Mouse (Mus musculus): Measurements from ENCODE around the gene Lingo2. TPM values are rescaled to one million over a fixed set of nuclear protein-coding genes. Genes with fewer than 3 reads are reported as not detected.

The Lingo2 gene
- polyA plus RNA-seq, 1 experiment from 2014 or later: 0.06 TPM

DNA sequence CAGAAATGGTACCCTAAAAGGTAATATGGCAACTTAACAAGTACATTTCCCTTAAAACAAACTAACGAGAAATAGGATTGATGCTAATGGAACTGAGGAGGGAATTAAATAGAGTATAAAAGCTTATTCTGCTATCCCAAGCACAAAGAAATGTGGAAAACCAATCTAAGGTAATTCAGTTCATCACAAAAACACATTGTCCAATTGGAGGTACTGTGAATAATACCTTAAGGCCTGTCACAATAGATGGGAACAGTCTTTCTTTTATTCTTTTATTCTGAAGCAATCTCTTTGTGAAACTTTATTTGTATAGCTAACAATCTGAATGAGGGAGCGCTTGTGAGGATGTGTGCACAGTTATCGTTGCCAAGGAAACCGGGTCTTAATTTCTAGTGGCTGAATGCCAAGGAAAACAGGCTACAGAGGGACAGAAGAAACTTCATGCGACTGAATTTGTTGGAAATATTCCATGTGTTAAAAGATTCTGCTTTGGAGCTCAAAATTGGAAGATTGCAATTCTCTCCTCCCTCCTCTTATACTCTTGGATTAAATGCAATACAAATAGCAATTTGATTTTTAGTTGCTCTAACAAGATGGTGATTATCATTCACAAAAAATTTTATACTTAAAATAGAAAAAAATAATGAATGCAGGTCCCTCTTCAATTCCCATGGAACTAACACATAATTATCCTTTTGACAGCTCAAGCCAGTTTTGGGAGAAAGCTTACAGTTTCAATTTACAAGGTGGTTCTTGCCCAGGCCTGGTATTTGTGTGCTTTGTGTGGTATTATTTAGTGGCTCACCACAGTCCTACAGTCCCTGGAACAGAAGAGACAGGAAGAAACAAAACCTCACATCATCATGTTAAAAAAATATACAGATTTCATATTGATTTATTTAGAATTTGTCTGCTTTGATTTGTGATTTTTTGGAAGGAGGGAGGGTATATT is 1065.7 kb downstream of the Lingo2 start:
- Histone ChIP-seq H3K27me3 (replicated peaks) (no peaks in the 10 kb centered on the region), H3K27ac (no peak overlapping the region), H3K4me1 (no peaks in the 10 kb centered on the region), H3K4me3 (no peak overlapping the region), H3K9ac (no peak overlapping the region), H3K4me2 (no peak overlapping the region), H3K36me3 (no peaks in the 10 kb centered on the region), H3K9me3 (replicated peaks) (no peaks in the 10 kb centered on the region)
- WGBS (ENCODE audit: insufficient replicate concordance): 63% methylated on average over 5 of the region's 5 CpGs
- no peak for ATAC-seq

- WGBS (ENCODE audit: insufficient replicate concordance): 45% methylated on average over 3 of the region's 3 CpGs
- no peak overlapping the region for H3K9ac ChIP-seq
- no peak overlapping the region for H3K27ac ChIP-seq
- H3K4me3 ChIP-seq: no peak overlapping the region
- no peak for ATAC-seq
- H3K9me3 ChIP-seq (replicated peaks): no peaks in the 10 kb centered on the region
- H3K36me3 ChIP-seq: no peaks in the 10 kb centered on the region
- H3K27me3 ChIP-seq (replicated peaks): no peaks in the 10 kb centered on the region
- no peaks in the 10 kb centered on the region for H3K4me1 ChIP-seq
- H3K4me2 ChIP-seq: no peak overlapping the region
Measured at GRCm38 (mm10) chr4:35884946-35885460, 1066.5 kb downstream of the Lingo2 start.

GRCm38 (mm10) chr4:35846518-35846917 is 1105.0 kb downstream of the Lingo2 start:
- WGBS (ENCODE audit: insufficient replicate concordance): 61% methylated on average over 1 of the region's 1 CpGs
- ATAC-seq: no peak

GRCm38 (mm10) chr4:35845140-35845539 is 1106.4 kb downstream of the Lingo2 start:
- H3K9ac ChIP-seq: no peak overlapping the region
- H3K36me3 ChIP-seq: no peaks in the 10 kb centered on the region
- H3K27me3 ChIP-seq (replicated peaks): no peaks in the 10 kb centered on the region
- no peaks in the 10 kb centered on the region for H3K9me3 ChIP-seq (replicated peaks)
- H3K4me1 ChIP-seq: no peaks in the 10 kb centered on the region
- H3K27ac ChIP-seq: no peak overlapping the region
- no peak overlapping the region for H3K4me2 ChIP-seq
- whole genome bisulfite sequencing (ENCODE audit: insufficient replicate concordance): 72% methylated on average over 7 of the region's 7 CpGs
- ATAC-seq: no peak
- H3K4me3 ChIP-seq: no peak overlapping the region

More at GRCm38 (mm10) chr4:35846518-35846917, 1105.0 kb downstream of the Lingo2 start:
- no peak overlapping the region for H3K4me2 ChIP-seq
- no peaks in the 10 kb centered on the region for H3K4me1 ChIP-seq
- H3K4me3 ChIP-seq: no peak overlapping the region
- no peaks in the 10 kb centered on the region for H3K36me3 ChIP-seq
- H3K27me3 ChIP-seq (replicated peaks): no peaks in the 10 kb centered on the region
- no peaks in the 10 kb centered on the region for H3K9me3 ChIP-seq (replicated peaks)
- H3K27ac ChIP-seq: no peak overlapping the region
- no peak overlapping the region for H3K9ac ChIP-seq

DNA sequence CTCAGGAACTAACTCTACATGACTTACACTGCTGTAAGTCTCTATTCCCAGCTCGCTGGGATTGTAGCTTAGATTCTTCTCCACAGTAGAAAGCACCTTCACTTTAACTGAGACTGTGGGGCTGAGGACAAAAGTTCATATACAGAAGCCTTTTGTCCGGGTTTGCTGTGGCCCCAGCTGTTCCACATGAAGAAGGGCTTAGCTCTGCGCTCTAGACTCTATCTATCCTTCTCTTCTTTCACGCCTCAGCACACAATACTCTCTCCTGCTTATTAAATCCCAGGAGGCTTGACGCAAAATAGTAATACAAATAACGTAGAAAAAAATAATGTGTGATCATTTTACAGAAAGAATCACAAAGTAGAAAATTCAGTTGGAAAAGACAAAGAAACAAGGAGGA is 1107.0 kb downstream of the Lingo2 start:
- H3K4me3 ChIP-seq: no peak overlapping the region
- no peak overlapping the region for H3K9ac ChIP-seq
- H3K27me3 ChIP-seq (replicated peaks): no peaks in the 10 kb centered on the region
- H3K9me3 ChIP-seq (replicated peaks): no peaks in the 10 kb centered on the region
- H3K4me1 ChIP-seq: no peaks in the 10 kb centered on the region
- 73% methylated on average over 6 of the region's 6 CpGs for WGBS (ENCODE audit: insufficient replicate concordance)
- no peak for ATAC-seq
- no peak overlapping the region for H3K4me2 ChIP-seq
- H3K36me3 ChIP-seq: no peaks in the 10 kb centered on the region
- H3K27ac ChIP-seq: no peak overlapping the region

DNA sequence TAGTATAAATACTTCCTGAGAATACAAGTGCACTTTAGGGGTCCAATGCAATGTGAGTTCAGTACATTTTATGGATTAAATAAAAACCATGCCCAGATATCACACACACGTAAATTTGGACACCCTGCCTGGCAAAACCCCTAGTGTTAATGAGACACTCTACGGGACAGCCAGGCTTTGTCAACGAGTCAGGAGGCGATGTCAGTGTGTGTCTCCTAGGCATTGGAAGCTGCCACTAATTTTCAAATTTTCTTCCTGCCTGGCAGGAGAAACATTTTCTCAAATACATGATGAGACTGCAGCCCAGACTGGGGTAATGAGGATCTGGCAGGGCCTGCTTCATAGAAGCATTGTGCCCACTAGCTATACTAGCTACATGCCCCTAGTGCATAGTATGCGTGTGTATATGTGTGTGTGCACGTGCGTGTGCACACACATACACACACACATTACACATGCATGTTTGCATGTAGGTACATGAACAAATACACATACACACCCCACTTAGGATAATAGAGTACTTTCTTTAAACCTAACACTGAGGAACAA is 1128.2 kb downstream of the Lingo2 start:
- no peaks in the 10 kb centered on the region for H3K36me3 ChIP-seq
- H3K9me3 ChIP-seq (replicated peaks): no peaks in the 10 kb centered on the region
- H3K4me1 ChIP-seq: no peaks in the 10 kb centered on the region
- H3K9ac ChIP-seq: no peak overlapping the region
- no peak for ATAC-seq
- H3K27me3 ChIP-seq (replicated peaks): no peaks in the 10 kb centered on the region
- H3K27ac ChIP-seq: no peak overlapping the region
- H3K4me3 ChIP-seq: no peak overlapping the region
- WGBS (ENCODE audit: insufficient replicate concordance): 75% methylated on average over 7 of the region's 7 CpGs
- no peak overlapping the region for H3K4me2 ChIP-seq

- no peak overlapping the region for H3K4me2 ChIP-seq
- 74% methylated on average over 1 of the region's 1 CpGs for WGBS (ENCODE audit: insufficient replicate concordance)
- no peaks in the 10 kb centered on the region for H3K4me1 ChIP-seq
- H3K27me3 ChIP-seq (replicated peaks): no peaks in the 10 kb centered on the region
- no peak overlapping the region for H3K4me3 ChIP-seq
- no peaks in the 10 kb centered on the region for H3K36me3 ChIP-seq
- no peaks in the 10 kb centered on the region for H3K9me3 ChIP-seq (replicated peaks)
- H3K9ac ChIP-seq: no peak overlapping the region
- no peak for ATAC-seq
- H3K27ac ChIP-seq: no peak overlapping the region
Measured at GRCm38 (mm10) chr4:35820701-35821100, 1130.8 kb downstream of the Lingo2 start.

DNA sequence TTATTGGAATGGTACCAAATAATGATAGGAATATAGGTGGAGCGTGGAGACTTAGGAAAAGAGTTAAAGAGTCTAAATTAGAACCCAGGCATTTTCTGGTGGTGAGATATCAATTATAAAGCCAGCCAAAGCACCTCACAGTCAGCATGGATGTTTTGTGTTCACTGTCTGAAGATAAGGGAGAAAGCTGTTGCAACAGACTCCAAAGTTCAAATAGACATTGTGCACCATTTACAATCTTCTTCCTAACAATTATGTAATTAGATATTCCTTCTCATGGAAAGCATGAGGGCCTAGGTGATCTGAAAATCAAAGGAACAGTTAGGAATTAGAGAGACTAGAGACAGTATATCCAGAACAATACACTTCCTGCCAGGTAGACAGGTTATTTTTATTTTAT is 1136.8 kb downstream of the Lingo2 start:
- Histone ChIP-seq H3K36me3 (no peaks in the 10 kb centered on the region), H3K9ac (no peak overlapping the region), H3K9me3 (replicated peaks) (no peaks in the 10 kb centered on the region), H3K4me1 (no peaks in the 10 kb centered on the region), H3K4me3 (no peak overlapping the region), H3K4me2 (no peak overlapping the region), H3K27ac (no peak overlapping the region), H3K27me3 (replicated peaks) (no peaks in the 10 kb centered on the region)
- WGBS (ENCODE audit: insufficient replicate concordance): 57% methylated on average over 1 of the region's 1 CpGs
- no peak for ATAC-seq

DNA sequence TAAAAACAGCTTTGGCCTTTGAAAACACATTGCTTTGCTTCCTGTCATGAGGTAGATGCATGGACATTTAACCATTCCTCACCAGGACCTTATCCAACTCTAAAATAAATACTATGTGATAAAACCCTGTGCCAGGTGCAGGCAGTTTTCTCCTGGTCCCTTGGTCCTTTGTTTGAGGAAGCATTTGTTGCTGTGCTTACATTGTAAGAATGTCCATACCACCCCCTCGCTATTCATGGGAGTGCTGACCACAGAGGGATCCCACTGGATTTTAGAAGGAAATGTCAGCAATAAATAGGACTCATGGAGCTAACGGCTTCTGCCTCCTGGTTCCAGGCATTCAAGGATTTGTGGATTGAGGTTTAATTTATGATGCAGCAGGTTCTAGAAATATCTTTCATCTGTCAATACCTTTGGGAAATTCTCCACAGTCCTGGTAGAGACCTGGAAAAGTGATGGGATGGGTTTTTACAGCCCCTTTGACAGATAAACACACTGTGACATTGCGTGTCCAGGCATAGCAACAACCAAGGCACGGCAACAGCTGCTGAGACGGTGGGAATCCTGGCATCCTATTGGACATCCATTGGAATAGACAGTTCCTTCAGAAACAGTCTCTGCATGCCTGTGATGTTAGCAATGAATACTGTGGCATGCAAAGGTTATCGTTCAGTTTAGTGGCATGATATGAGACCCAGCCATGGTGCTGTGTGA is 1143.9 kb downstream of the Lingo2 start:
- 75% methylated on average over 6 of the region's 6 CpGs for WGBS (ENCODE audit: insufficient replicate concordance)
- no peak overlapping the region for H3K9ac ChIP-seq
- no peak overlapping the region for H3K27ac ChIP-seq
- H3K27me3 ChIP-seq (replicated peaks): no peaks in the 10 kb centered on the region
- no peak for ATAC-seq
- H3K36me3 ChIP-seq: no peaks in the 10 kb centered on the region
- no peaks in the 10 kb centered on the region for H3K4me1 ChIP-seq
- H3K4me3 ChIP-seq: no peak overlapping the region
- H3K4me2 ChIP-seq: no peak overlapping the region
- H3K9me3 ChIP-seq (replicated peaks): no peaks in the 10 kb centered on the region

DNA sequence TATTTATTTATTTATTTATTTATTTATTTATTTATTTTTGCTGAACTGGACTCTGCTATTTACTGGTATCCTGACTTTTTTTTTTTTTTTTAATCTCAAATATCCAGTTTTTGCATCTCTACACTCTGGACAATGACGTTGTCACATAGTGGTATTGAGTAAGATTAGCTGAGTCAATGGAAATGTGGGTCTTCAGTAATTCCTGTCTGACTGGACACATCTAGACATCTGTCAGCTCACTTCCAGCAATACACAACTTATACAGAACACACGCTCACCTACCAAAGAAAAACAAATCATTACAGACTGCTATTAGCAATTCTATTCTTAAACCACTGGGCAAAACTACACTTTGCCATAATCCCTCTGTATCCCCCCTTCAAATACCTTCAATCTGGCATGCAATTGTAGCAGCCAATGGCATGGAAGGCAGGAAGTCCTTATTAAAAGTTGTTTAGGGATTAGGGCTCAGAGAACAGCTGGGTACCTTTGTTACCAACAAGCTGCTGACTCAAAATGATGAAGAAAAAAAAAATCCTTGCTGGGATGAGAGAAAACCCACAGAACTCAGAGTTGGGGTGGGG is 1144.6 kb downstream of the Lingo2 start:
- H3K27ac ChIP-seq: no peak overlapping the region
- no peaks in the 10 kb centered on the region for H3K4me1 ChIP-seq
- ATAC-seq: no peak
- no peak overlapping the region for H3K4me3 ChIP-seq
- H3K27me3 ChIP-seq (replicated peaks): no peaks in the 10 kb centered on the region
- H3K4me2 ChIP-seq: no peak overlapping the region
- no peaks in the 10 kb centered on the region for H3K36me3 ChIP-seq
- no peaks in the 10 kb centered on the region for H3K9me3 ChIP-seq (replicated peaks)
- WGBS (ENCODE audit: insufficient replicate concordance): 66% methylated on average over 2 of the region's 2 CpGs
- H3K9ac ChIP-seq: no peak overlapping the region

DNA sequence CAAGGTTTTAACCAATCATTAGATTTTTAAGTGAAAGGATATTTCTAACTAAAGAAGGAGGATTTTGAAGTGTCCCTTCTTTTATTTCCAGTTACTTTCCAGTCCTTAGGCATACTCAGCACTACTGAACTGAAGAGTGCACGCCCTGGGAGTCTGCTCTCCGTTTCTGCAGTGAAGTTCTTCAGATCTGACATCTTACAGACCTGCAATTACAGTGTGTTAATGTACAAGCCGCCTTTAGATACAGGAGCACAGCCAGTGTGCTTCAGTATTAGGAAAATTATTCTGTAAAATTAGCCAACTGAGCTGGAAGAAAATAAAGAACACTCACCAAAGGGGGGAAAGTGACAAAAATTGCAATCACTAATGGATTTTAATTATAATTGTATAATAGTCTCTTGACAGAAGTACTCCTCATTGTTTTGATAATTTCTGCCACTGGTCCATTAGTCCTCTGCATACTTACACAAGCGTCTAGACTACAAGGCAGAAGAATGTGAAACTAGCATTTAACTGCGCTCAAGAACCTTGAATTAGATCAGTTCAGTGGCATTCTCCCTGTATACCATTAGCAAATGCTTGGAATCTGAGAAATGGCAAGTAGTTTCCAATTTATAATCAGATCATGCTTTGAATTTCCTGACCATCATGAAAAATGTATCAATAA is 1167.2 kb downstream of the Lingo2 start:
- H3K9me3 ChIP-seq (replicated peaks): no peaks in the 10 kb centered on the region
- no peak for ATAC-seq
- 50% methylated on average over 5 of the region's 5 CpGs for WGBS (ENCODE audit: insufficient replicate concordance)
- H3K27ac ChIP-seq: no peak overlapping the region
- H3K36me3 ChIP-seq: no peaks in the 10 kb centered on the region
- H3K4me2 ChIP-seq: no peak overlapping the region
- H3K27me3 ChIP-seq (replicated peaks): no peaks in the 10 kb centered on the region
- H3K4me3 ChIP-seq: no peak overlapping the region
- no peak overlapping the region for H3K9ac ChIP-seq
- no peaks in the 10 kb centered on the region for H3K4me1 ChIP-seq
